Mouse (Mus musculus): ENCODE measurements around the gene Trpm3.
"Not testable (repeated sequence)": the region's sequence is repeated elsewhere in the genome, so short reads cannot be mapped to it uniquely, and the experiment has no call there.

Gene Trpm3

DNA sequence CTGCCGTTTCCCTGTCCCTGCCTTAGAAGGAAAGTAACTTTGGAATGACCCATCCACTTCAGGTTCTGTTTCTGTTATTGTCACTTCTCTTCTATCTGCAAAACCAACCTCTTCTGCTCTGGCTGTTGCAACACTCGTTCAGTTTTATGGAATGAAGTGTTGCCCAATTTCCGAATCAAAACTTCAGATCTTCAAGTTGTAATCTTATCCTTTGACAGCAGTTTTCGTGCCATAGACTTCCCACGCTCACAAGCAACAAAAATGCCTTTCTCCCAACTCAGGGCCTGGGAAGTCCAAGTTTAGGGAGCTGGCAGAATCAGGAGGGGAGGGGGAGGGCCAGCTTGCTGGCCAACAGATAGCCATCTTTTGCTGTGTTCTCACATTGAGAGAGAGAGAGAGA is 889.4 kb downstream of the Trpm3 start:
- DNase-seq (ENCODE audit: low read depth in 2 of 2, low spot score in 2 of 2): no peak

DNA sequence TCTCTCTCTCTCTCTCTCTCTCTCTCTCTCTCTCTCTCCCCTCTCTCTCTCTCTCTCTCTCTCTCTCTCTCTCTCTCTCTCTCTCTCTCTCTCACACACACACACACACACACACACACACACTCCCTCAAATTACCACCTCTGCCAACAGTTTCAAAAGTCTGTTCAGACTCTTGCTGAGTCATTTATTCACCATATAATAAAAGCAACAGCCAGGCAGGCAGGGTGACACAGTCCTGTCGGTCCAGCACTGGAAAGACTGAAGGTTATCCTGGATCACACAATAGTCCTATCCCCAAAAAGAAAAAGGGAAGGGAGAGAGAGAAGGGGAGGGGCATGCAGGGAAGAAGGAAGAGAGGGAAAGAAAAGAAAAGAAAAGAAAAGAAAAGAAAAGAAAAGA is 894.5 kb downstream of the Trpm3 start:
- not testable (repeated sequence) for DNase-seq (ENCODE audit: low read depth in 2 of 2, low spot score in 2 of 2)

DNA sequence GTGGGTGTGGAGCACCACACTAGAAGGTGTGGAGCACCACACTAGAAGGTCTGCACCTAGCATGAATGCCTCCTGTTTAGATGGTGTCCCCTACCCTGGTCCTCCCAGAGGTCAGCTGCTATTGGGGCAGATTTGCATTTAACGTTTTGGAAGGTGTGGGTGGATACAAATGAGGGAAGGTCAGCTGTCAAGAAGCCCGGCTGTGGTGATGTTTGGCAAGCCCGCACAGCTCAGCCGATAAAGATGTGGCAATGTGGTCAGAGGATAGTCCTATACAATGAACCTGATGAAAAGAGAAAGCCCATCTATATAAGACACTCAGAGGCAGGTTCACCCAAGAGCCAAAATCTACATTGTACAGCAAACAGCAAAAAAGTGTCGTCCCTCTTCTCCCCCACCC is 895.3 kb downstream of the Trpm3 start:
- no peak for DNase-seq (ENCODE audit: low read depth in 2 of 2, low spot score in 2 of 2)

DNA sequence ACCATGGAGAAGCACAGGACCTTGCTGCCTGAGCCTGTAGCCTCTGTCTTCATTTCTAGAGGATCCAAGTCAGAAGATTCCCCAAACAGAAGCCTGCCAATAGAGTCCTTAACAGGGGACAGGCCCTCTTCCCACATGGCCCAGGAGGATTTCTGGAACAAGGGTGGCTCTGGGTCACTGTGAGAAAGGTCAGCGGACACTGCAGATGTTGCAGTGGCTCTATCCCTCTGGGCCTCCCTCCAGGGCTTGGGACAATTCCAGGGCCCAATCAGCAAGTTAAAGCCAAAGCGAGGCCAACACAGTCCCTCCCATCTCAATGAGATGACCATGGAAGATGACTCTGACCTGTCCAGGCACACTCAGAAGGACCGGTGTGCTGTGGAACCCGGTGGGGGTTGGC is 896.1 kb downstream of the Trpm3 start:
- DNase-seq (ENCODE audit: low read depth in 2 of 2, low spot score in 2 of 2): no peak

DNA sequence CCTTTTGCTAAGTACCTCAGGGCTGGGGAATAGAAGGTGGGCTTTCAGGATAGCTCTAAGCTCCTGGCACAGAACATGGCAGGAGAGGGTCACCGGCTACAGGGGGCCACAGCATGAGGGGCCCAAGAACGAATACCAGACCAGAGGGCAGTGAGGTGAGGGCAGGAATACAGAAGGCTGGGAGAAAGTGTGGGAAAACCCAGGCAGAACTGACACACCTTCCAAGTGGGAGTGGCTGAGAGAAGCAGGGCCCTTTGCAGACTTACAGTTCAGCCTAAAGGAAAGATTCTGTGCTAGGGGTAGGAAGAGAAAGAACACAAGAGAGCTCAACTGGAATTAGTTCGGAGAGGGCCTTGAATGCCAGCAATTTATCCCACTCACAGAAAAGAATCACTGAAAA is 896.9 kb downstream of the Trpm3 start:
- DNase-seq (ENCODE audit: low read depth in 2 of 2, low spot score in 2 of 2): no peak

DNA sequence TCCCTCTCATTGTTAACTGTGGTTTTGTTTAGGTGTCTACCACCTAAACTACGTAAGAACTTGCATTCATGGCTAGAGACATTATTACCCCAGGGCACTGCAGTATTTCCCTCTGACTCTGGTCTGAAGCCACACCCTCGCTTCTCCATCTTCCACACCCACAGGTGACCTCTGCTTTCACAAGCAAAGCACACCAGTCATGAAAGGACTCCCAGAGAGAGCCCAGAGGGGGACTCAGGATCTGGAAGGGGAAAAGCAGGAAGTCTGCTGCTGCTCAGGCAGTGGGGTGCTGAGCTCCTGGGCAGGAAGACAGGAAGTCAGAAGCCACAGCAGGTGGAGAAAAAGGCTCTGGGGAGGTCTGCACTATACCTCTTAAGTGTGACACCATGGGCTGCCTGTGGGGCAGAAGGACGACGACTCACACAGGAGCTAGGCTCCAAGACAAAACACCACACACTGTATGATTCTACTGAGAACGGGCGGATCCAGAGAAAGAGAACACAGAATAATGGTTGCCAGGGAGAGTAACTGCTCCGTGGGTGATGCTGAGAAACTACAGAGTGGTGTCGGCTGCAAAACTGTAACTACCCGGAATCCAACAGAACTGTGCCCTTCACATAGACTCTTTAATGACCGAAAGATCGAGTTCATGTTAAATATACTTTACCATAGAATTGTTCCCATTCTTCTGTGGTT is 898.1 kb downstream of the Trpm3 start:
- no peak for DNase-seq (ENCODE audit: low read depth in 2 of 2, low spot score in 2 of 2)

DNA sequence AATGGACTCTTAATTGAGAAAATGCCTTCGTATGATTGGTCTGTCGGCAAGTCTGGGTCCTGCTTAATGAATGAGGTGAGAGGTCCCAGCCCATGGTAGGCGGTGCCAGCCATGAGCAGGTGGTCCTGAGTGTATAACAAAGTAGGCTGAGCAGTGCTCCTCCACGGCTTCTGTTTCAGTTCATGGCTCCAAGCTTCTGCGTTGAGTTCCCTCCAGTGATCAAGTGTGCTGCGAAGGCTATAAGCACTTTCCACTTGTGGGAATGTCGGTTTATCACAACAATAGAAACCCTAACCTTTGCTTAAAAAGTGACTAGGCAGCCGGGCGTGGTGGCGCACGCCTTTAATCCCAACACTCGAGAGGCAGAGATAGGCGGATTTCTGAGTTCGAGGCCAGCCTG is 898.7 kb downstream of the Trpm3 start:
- DNase-seq (ENCODE audit: low read depth in 2 of 2, low spot score in 2 of 2): no peak

DNA sequence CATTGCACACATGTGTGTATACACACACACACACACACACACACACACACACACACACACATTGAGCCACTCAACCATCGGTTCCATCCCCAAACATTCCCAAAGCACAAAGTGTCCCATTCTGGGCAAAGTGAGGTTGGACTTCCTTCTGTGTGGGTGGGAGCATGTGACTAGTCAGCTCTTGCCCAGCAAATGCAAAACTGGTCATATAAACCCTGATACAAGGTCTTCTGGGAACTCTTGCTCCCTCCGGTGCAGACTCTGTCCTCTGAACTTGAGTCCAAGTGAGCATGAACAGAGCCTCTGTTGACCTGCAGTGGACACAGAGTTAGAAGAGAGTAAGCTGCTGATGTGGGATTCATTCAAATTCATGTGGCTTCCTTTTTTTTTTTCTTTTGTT is 899.5 kb downstream of the Trpm3 start:
- DNase-seq (ENCODE audit: low read depth in 2 of 2, low spot score in 2 of 2): no peak

DNA sequence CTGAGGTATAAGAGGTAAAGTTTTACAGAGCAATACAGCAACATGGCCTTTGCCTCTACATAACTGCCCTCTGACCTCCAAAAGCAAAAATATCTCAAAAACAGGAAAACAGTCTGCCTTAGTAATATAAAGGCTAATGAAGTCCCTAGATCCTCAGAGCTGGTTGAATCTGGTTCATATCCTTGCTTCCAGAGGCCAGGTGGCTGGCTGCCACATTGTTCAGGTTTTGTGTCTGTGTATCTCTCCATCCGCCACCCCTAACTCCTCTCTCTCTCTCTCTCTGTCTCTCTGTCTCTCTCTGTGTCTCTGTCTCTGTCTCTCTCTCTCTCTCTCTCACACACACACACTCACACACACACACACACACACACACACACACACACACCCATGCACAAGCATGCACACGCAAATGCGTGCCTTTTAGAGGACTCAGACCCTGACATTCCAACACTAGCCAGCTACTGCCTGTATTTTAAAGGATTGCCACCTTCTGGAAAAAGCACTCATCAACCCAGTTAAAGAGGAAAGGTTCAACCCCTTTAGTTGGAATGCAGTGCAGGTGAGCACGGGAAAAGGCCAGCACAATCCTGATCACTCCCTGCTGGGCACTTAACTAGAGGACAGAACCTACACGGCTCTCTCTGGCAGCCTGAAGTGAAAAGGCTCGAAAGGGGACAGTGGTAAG is 902.8 kb downstream of the Trpm3 start:
- no peak for DNase-seq (ENCODE audit: low read depth in 2 of 2, low spot score in 2 of 2)

DNA sequence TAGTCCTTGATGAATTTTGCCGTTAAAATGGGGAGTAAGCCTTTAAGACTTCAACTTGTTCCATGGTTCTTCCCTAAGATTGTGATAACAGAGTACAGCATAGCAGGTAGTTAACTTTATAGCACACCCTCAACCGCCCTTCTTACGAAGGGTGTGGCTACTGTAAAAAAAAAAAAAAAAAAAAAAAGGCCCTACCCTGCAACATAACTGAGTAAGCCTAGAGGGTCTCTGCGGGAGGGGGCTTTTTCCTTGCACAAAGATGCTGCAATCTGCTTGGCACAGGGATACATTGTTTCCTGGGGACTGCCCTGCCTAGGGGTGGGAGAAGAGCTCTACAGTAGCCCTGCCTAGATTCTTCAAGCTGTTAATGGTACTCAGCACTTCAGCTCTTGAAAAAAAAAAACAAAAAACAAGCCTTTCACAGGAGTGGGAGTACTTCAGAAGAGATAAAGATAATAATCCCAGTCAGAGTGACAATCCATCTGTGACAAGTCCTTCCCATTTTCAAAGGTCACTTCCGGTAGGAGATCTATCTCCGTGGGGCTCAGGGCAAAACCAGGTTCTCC is 903.4 kb downstream of the Trpm3 start:
- DNase-seq (ENCODE audit: low read depth in 2 of 2, low spot score in 2 of 2): no peak

DNA sequence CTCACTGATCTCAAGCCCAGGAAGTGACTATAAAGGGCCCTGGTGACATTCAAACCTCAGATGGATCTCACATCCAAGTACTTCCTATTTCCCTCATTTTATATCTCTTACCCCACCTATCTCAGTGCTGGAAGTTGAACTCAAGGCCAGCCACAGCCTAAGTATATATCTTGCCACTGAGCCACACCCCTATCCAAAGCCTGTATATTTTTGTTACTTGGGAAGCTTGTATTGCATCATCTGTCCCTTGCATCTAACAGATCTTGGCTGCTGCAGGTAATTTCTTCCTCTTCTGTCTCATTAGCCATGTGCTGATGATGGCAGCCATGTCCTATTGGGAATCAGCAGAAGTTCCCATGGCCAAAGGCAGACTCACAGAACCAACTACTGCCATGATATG is 904.9 kb downstream of the Trpm3 start:
- no peak for DNase-seq (ENCODE audit: low read depth in 2 of 2, low spot score in 2 of 2)

All from CD8-positive naive resting alpha-beta T cell, adult 2 months (primary cell).